Mouse (Mus musculus) natural killer cell, adult 2 months (primary cell): ENCODE data around the gene Tmem89.
A peak's percentile ranks its signal among the peaks of the same experiment; 100 is the strongest.

ENCODE experiments used
- DNase-seq, 2 experiments: peaks; one replicate each; pipeline ENCODE4 v3.0.0; 2022; ENCODE audit warnings: low spot score in 2 of 2

Gene Tmem89

DNA sequence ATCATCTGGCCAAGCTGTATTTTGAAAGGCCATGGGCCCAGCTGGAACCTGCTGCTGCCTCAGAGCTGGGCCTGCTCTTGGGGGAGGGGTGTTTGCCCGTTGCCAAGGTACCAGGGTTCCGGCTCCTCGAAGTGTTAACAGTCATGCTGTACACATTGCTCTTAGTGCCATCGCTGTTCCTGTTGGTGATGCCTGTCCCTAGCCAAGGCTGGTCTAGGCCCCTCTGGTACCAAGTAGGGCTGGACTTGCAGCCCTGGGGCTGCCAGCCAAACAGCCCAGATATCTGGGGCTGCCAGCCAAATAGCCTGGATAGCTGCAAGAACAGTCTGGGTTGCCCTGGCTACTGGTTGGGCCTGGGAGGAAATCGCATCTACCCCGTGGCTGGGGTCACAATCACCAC, at the start of gene Tmem89:
Tmem89 (plus strand) TSS at position 129 of the 400 bp plus-strand sequence.
- DNase-seq = no peak

DNA sequence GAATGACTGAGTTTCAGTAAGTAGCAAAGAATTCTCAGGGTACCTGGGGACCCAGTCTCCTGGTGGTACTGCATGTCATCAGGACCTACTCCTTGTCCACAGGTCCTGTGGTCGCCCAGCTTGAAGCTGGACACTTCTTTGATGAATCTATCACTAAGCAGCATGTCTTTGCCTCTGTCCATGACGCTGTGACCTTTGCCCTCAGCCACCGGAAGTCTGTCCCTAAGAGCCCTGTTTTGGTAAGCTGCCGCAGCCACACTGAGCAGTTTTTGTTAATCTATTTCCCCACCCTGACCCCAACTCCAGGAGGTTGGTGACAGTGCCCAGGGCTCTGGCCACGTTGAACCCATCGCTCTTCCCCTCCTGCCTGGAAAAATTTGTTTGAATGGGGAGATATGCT, 2.1 kb upstream of the Tmem89 start:
- DNase-seq = no peak

DNA sequence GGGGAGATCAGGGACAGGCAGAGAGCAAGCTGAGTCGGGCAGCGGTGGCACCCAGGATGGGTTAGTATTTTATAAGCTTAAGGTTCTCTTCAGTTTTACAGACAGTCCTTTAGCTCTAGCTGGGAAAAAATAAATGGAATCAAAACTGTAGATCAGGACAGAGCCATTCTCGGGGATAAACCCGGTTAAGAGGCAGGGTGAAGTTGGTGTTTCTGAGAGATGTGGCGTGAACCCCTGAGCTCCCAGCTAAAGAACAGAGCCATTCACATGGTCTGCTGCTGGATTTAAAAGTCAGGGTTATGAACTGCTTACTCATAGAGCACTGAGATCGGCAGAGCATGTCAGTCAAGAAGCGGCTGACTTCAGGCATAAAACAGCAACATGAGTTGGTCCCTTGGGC, 1.3 kb upstream of the Tmem89 start:
- DNase-seq = no peak

DNA sequence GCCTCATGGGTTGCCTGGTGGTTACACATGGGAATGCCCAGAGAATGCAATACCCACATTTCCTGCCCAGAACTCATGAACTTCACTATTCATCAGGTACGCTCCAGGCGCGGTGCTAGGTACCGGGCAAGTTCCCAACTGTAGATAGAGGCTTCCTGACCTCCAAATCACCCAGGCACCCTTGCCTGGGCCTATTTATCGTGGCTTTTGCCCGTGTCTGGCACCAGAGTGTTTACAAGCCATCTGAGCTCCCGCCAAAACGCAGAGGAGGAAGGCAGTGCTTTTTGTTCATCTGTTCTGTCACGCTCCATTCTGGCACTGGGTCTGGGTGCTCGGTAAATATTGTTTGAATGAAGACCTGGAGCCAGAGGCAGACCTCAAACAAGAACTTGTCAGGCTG, 798 bp upstream of the Tmem89 start:
- DNase-seq = no peak

DNA sequence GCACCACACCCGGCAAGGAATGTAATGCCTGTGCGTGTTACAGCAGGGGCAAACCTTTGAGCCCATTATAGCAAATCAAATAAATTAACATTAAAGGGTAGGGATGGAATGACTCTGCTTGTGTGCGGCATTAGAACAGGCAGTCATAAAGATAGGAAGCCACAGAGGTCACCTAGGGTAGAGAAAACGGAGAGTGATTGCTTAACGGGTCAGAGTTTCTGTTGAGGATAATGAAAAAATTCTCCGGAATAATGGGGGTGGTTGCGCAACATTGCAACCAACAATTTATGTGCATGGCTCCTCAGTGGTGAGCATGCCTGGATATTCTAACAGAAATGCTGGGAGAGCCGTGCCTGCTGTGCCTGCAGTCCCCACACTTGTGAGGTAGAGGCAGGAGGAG, 11.5 kb downstream of the Tmem89 start:
- DNase-seq = no peak

DNA sequence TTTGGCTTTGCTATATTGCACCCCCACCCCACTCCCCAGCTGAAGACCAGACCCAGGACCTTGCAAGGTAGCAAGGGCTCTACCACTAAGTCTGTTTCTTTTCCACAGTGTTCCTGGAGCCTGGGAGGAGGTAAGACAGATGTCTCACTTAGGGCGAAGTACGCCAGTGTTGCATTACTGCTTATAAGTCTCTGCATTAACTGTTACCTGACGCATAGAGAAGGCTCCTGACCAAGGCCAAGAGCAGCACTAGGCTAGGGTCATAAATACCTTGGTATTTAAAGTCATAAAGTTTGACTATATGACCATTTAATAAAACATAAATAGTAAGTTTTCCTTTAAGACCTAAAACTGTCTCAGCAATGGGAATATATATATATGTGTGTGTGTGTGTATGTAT, 14.0 kb downstream of the Tmem89 start:
- no peak for DNase-seq

DNA sequence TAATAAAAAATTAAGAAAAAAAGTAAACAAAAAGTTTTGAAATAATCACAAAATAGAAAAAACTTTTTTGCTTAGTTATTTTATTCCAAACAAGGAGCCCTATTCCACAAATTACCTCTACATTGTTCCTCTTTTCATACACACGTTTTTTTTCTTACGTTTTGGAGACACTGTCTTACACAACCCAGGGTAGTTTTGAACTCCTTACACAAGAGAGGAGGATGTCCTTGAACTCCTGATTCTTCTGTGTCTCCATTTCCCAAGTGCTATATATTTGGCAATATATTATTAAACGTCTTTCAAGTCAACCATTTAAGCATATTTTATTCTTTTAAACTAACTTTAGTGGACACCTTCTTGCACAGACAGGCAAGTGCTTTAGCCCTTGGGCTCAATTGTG, 21.6 kb downstream of the Tmem89 start:
- no peak for DNase-seq

DNA sequence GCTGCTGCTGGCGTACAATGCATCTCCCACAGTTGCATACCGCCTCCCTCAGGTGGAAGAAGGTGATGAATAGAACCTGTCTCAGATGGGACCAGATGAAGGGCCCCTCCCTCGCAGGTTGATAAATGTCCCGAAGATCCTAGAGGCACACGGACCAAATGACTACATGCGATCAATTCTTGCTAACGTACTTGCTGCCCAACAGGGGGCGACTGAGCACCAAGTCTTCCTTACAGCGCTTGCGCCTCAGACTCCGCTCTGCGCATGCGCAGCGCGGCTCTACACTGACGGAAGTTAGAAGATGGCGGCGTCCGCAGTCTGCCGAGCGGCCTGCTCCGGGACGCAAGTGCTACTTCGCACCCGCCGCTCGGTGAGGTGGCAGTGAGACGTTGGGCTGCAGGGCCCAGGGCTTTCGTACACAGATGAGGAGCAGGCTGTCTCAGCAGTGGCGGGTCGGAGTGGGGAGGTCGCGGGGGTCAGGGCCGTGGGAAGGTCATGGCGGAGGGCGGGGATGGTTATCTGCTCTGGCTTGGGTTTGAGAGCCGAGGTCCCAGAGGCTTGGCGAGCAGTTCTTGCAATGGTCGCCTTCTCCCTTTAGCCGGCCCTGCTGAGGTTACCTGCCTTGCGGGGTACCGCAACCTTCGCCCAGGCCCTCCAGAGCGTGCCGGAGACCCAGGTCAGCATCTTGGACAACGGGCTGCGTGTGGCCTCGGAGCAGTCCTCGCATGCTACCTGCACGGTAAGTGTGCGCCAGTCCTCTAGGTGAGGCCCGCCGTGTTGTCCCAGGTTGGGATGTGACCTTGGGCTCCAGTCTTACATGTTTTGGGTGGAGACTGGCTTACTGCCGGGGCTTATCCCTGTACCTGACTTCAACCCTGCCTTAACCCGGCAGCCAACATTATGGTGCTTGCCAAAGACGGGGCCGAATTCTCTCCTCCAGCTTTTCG, 22.3 kb downstream of the Tmem89 start, which contains the start of gene Uqcrc1:
Uqcrc1 (plus strand) TSS at position 216 of the 947 bp plus-strand sequence.
- DNase-seq = peak; percentile 90 to 95

DNA sequence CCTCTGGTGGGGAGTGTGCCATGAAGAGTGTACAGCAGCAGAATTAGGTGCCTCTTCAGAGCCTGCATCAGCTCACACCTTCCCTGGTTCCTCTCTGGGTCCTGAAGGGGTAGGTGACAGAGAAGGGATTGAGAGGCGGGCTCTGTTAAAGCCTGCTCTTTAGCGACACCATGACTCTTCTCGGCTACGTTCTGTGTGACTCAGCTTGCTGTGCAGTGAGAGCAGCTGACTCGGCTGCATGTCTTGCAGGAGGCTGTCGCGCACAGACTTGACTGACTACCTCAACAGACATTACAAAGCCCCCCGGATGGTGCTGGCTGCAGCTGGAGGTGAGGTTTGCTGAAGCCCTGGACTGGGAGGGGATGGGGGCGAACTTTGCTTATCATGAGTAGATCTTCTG, 30.7 kb downstream of the Tmem89 start:
- DNase-seq = no peak

DNA sequence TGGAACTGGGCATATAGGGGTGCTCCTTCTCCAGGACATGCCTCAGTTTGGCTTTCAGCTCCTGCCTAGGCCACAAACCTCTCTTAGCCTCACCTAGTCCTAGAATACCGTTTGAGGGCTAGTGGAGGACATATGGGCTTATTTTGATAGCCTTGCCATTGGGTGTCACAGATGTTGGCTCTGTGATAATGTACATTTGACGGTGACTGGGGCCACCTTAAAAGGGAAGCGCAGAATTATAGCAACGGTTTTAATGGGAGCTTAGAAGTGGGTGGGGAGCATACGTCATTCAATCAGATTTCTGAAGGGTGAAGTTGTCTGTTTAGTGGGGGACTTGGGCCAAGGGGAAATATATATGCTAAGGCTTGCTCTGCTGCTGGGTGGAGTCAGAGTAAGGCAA, 31.2 kb downstream of the Tmem89 start:
- no peak for DNase-seq

DNA sequence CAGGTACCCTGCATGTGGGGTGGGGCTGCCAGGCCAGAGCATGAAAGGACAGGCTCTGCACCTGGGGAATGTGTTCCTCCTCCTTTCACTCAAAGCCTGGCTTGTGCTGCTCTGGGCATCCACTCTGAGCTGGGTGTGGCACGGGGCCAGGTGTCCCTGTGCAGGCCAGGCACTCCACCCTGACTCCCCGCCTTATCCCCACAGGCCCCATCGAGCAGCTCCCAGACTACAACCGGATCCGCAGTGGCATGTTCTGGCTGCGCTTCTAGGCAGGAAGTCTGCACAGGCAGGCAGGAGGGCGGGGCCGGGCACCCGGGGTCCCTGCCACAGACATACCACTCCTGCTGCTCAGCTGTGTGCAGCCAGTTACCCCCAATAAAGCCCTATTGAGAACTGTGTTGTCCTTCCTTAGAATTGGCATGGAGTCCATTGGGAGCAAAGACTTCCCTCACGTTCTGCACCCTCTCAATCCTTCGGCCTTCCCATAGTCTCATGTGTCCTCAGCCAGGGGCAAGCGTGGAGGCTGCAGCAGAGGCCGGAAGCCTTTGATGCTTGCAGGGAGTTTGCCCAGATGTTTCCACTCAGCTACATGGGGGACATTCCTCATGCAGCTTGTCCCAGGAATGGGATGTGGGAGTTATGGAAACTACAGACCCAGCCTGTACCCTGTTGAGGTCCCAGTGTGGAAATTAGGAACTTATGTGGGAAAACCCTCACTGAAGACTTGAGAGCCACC, 35.0 kb downstream of the Tmem89 start:
- DNase-seq = no peak

DNA sequence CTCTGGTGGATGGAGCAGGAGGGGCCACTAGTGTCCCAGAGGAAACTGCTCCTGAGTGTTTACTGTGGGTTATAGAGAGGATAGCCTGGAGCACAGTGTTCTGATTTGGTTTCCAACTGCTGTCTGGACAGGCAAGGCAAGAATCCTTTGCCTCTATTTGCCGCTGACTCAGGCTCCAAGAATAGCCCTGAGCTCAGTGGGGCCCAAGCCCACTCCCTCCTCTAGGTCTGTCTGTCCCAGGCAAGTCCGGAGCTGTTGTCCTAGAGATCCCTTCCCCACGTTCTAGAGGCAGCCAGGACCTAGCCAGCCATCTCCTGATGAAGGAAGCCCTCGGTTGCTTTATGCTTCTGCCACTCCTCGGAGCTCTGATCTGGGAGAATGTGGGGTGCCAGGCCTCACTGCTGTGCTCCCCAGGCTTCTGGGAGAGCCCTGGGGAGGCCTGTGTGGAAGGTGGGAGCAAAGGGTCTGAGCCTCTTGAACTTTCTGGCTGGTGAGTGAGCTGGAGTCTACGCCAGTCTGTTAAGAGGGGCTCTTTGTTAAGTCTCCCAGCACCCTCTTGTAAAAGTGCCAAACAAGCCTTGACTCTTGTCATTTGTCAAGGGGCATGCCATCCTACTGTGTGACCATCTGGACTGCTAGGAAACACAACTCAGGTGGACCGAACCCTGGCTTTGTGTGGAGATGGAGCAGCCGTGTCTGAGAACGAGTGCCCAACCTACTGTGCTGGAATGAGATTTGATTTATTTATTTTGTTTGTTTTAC, 35.7 kb downstream of the Tmem89 start:
- DNase-seq = no peak

DNA sequence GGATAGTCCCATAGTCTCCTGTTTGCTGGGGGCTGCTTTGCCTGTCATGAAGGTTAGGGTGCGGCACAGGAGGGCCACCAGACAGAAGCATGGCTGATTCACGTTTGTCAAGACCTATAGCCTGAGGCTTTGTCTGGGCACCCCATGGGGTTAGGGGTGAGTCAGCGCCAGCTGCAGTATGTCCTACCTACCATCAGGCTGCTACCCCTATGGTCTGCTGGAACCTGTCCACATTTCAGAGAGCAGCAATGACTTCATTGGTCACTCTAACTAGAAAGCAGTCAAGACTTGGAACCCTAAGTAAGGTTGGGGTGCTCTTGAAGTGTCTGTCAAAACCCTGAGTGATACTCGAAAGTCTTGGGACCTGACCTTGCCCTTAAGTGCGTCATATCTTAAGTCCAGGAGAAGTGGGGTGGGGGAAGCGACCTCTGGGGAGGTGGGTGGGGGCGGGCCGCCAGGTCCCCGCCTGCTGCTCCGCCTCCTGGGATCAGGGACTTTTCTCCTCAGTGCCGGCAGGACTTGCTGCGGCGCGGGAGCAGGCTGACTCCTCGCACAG, 38.7 kb downstream of the Tmem89 start, which contains the start of gene Col7a1:
Col7a1 (plus strand) TSS at position 506 of the 556 bp plus-strand sequence.
- DNase-seq = no peak

DNA sequence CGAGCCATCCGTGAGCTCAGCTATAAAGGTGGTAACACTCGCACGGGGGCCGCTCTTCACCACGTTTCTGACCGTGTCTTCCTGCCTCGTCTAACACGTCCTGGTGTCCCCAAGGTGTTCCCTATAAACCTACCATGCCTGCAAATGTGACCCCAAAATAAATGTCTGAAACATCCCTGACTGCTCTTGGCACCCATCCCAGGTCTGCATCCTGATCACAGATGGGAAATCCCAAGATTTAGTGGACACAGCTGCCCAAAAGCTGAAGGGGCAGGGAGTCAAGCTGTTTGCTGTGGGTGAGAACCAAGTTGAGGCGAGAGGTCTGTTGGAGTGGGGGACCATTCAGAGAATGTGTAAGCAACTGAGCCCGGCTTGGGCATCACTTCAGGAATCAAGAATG, 40.8 kb downstream of the Tmem89 start:
- no peak for DNase-seq

DNA sequence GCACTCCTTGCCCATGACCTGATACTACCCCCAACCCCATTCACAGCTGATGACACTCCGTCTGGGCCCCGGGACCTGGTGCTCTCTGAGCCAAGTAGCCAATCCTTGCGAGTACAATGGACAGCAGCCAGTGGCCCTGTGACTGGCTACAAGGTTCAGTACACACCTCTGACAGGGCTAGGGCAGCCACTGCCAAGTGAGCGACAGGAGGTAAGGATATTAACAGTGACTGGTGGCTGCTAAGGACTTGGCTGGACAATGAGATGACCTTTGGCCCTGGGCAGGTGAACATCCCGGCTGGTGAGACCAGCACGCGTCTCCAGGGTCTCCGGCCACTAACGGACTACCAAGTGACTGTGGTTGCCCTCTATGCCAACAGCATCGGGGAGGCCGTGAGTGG, 41.4 kb downstream of the Tmem89 start:
- DNase-seq = no peak

DNA sequence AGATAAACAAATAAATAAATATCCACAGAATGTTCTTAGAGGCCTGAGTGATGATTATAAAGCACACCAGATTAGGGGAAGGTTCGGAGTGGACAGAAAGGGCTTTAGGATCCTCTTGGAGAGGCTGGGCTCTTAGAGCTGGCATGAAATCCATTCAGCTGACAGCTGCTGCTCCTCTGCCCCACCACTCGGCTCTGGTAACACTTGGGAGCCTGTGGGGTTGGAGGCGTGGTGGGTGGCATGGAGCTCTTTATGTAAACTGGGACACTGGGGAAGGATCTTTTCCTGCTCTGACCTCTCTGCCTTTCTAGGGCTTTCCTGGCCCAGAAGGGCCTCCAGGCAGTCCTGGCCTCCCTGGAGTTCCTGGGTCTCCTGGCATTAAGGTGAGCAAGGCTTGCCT, 49.2 kb downstream of the Tmem89 start:
- no peak for DNase-seq

DNA sequence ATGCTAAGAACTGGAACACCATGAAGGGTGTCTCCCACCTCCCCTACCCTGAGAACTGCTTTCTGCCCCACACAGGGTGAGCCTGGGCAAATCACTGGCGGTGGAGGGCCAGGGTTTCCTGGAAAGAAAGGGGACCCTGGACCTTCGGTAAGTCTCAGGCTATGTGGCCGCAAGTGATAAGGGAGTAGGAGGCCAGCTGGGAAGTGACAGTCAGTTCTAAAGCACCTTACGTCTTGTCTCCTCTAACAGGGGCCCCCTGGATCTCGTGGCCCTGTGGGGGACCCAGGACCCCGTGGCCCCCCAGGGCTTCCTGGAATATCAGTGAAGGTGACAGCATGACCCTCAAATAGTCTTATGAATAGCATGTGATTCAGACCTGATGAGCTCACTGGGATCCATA, 49.9 kb downstream of the Tmem89 start:
- DNase-seq = no peak
